Mouse (Mus musculus) bone marrow, adult 2 months (tissue): ENCODE results near the gene Mbtps2.

Experiments used
- CTCF ChIP-seq: fragments of 200-500 bp; IDR thresholded peaks from 2 replicates; pipeline ENCODE4 v1.5.1; 2011; ENCODE audit warnings: low read length, control low read depth; ENCODE audit not compliant: control insufficient read depth, insufficient read depth
- POLR2A ChIP-seq: fragments of 200-500 bp; IDR thresholded peaks from 2 replicates; pipeline ENCODE4 v1.6.1; 2011; ENCODE audit warnings: low read depth, mild to moderate bottlenecking, control low read depth, low read length, borderline replicate concordance; ENCODE audit not compliant: control insufficient read depth

- no peak for TF ChIP-seq CTCF
- no peak; the same call in 1 of the 2 replicates for TF ChIP-seq POLR2A
These were observed at the start of gene Mbtps2 for GRCm38 (mm10) chrX:157598186-157598996.
